Mouse (Mus musculus) heart, embryonic 12.5 days (tissue): ENCODE measurements around the gene Ccdc141. TPM values are rescaled to one million over a fixed set of nuclear protein-coding genes. Genes with fewer than 3 reads are reported as not detected.

Experiments
- ATAC-seq: fragments of 200-750 bp; cut with Nextera tagmentation; 2 replicates; pipeline ENCODE4 v1.8.0; 2017; ENCODE audit warnings: moderate TSS enrichment, moderate library complexity; ENCODE audit not compliant: insufficient number of reproducible peaks, low FRiP score
- H3K27ac ChIP-seq: fragments of 300-500 bp; sonication (generic); 2 replicates; pipeline ENCODE4 v1.5.1; 2016; ENCODE audit warnings: mild to moderate bottlenecking, moderate library complexity; ENCODE audit not compliant: poor library complexity, severe bottlenecking
- H3K27me3 ChIP-seq: fragments of 300-500 bp; sonication (generic); replicated peaks from 2 replicates; pipeline ENCODE4 v1.6.1; 2016; ENCODE audit warnings: mild to moderate bottlenecking, moderate library complexity
- H3K36me3 ChIP-seq: fragments of 300-500 bp; sonication (generic); 2 replicates; pipeline ENCODE4 v1.6.1; 2016; ENCODE audit warnings: mild to moderate bottlenecking, moderate library complexity
- H3K4me1 ChIP-seq: fragments of 300-500 bp; sonication (generic); replicated peaks from 2 replicates; pipeline ENCODE4 v1.6.1; 2016; ENCODE audit warnings: mild to moderate bottlenecking
- H3K4me2 ChIP-seq: fragments of 300-500 bp; sonication (generic); 2 replicates; pipeline ENCODE4 v1.6.1; 2016; ENCODE audit warnings: mild to moderate bottlenecking, moderate library complexity
- H3K4me3 ChIP-seq: fragments of 300-500 bp; sonication (generic); 2 replicates; pipeline ENCODE4 v1.5.1; 2016; ENCODE audit warnings: mild to moderate bottlenecking
- H3K9ac ChIP-seq: fragments of 300-500 bp; sonication (generic); 2 replicates; pipeline ENCODE4 v1.6.1; 2016; ENCODE audit warnings: mild to moderate bottlenecking, moderate library complexity
- H3K9me3 ChIP-seq: fragments of 300-500 bp; sonication (generic); replicated peaks from 2 replicates; pipeline ENCODE4 v1.6.1; 2016; ENCODE audit warnings: mild to moderate bottlenecking, moderate library complexity
- WGBS: fragments of 180-500 bp; shearing (Covaris S2); methylation state at CpG from one replicate; pipeline ENCODE4 v1.1.7; 2016; 5-methylcytosine and 5-hydroxymethylcytosine counted together
- polyA plus RNA-seq: library from polyadenylated mRNA; unstranded; fragments of >200 nt; fragmentation: Nextera tagmentation; extraction: Ambion mirVana; gene quantifications from 2 replicates; pipeline ENCODE4 v1.2.1, GENCODE M21; 2016

Ccdc141 gene
- 191 and 206 TPM in 2 replicates for polyA plus RNA-seq

GRCm38 (mm10) chr2:77170633-77171105, at the start of gene Ccdc141:
Ccdc141 (minus strand) TSS chr2:77170636.
- H3K4me3 ChIP-seq: peak within 1 kb of the TSS; percentile 71
- no peaks in the 10 kb centered on the region for H3K9me3 ChIP-seq
- H3K36me3 ChIP-seq: peaks cover 25% of the 10 kb centered on the region
- WGBS: 5% methylated on average over 5 of the region's 6 CpGs
- H3K4me1 ChIP-seq: peaks cover 62% of the 10 kb centered on the region
- H3K27ac ChIP-seq: peak within 1 kb of the TSS; percentile 99
- ATAC-seq: no peak
- H3K27me3 ChIP-seq: no peaks in the 10 kb centered on the region
- peak within 1 kb of the TSS; percentile 80 for H3K4me2 ChIP-seq
- peak within 1 kb of the TSS; percentile 88 for H3K9ac ChIP-seq

- Histone ChIP-seq H3K4me1 (peaks cover 27% of the 10 kb centered on the region), H3K9me3 (no peaks in the 10 kb centered on the region), H3K27ac (0 out of 2 replicates have a peak overlapping the region, but pooled peaks have one; percentile 16), H3K4me3 (no peak overlapping the region), H3K9ac (no peak overlapping the region), H3K36me3 (peaks cover 10% of the 10 kb centered on the region; the same call in 1 of the 2 replicates), H3K27me3 (no peaks in the 10 kb centered on the region), H3K4me2 (peak overlapping the region; percentile 12; the same call in 1 of the 2 replicates)
- 33% methylated on average over 5 of the region's 5 CpGs for WGBS
- no peak for ATAC-seq
Measured at GRCm38 (mm10) chr2:77212885-77213284, 42.4 kb upstream of the Ccdc141 start.

- peaks cover 18% of the 10 kb centered on the region for H3K4me1 ChIP-seq
- no peaks in the 10 kb centered on the region for H3K9me3 ChIP-seq
- 0 out of 2 replicates have a peak, but pooled peaks cover 6% of the 10 kb centered on the region for H3K36me3 ChIP-seq
- H3K27me3 ChIP-seq: no peaks in the 10 kb centered on the region
- no peak overlapping the region for H3K27ac ChIP-seq
- WGBS: 86% methylated on average over 3 of the region's 3 CpGs
- no peak overlapping the region for H3K4me3 ChIP-seq
- no peak for ATAC-seq
- no peak overlapping the region for H3K9ac ChIP-seq
- H3K4me2 ChIP-seq: no peak overlapping the region
Measured at GRCm38 (mm10) chr2:77206951-77207350, 36.5 kb upstream of the Ccdc141 start.

GRCm38 (mm10) chr2:77203916-77204315, 33.5 kb upstream of the Ccdc141 start:
- H3K4me3 ChIP-seq: no peak overlapping the region
- no peaks in the 10 kb centered on the region for H3K27me3 ChIP-seq
- H3K4me2 ChIP-seq: no peak overlapping the region
- no peak overlapping the region for H3K27ac ChIP-seq
- H3K9me3 ChIP-seq: no peaks in the 10 kb centered on the region
- ATAC-seq: no peak
- H3K9ac ChIP-seq: no peak overlapping the region
- WGBS: 34% methylated on average over 2 of the region's 2 CpGs
- peaks cover 32% of the 10 kb centered on the region for H3K4me1 ChIP-seq
- 0 out of 2 replicates have a peak, but pooled peaks cover 3% of the 10 kb centered on the region for H3K36me3 ChIP-seq

- WGBS: 92% methylated on average over 1 of the region's 1 CpGs
- ATAC-seq: no peak
- Histone ChIP-seq H3K9me3 (no peaks in the 10 kb centered on the region), H3K4me1 (peaks cover 23% of the 10 kb centered on the region), H3K4me2 (no peak overlapping the region), H3K27ac (no peak overlapping the region), H3K9ac (no peak overlapping the region), H3K4me3 (no peak overlapping the region), H3K27me3 (no peaks in the 10 kb centered on the region), H3K36me3 (0 out of 2 replicates have a peak, but pooled peaks cover 5% of the 10 kb centered on the region)
Measured at GRCm38 (mm10) chr2:77201900-77202299, 31.5 kb upstream of the Ccdc141 start.

GRCm38 (mm10) chr2:77200958-77201614, 30.6 kb upstream of the Ccdc141 start:
- Histone ChIP-seq H3K9ac (no peak overlapping the region), H3K27me3 (no peaks in the 10 kb centered on the region), H3K4me3 (no peak overlapping the region), H3K36me3 (0 out of 2 replicates have a peak, but pooled peaks cover 5% of the 10 kb centered on the region), H3K9me3 (no peaks in the 10 kb centered on the region), H3K4me2 (peak overlapping the region; percentile 3; the same call in 1 of the 2 replicates), H3K4me1 (peaks cover 23% of the 10 kb centered on the region), H3K27ac (no peak overlapping the region)
- 67% methylated on average over 5 of the region's 5 CpGs for WGBS
- ATAC-seq: peak; percentile 87

GRCm38 (mm10) chr2:77200379-77200778, 29.9 kb upstream of the Ccdc141 start:
- no peak overlapping the region for H3K27ac ChIP-seq
- ATAC-seq: peak; percentile 63
- 75% methylated on average over 4 of the region's 4 CpGs for WGBS

GRCm38 (mm10) chr2:77198246-77198645, 27.8 kb upstream of the Ccdc141 start:
- 63% methylated on average over 5 of the region's 5 CpGs for WGBS
- peaks cover 23% of the 10 kb centered on the region for H3K4me1 ChIP-seq
- peaks cover 12% of the 10 kb centered on the region; the same call in 1 of the 2 replicates for H3K36me3 ChIP-seq

More at GRCm38 (mm10) chr2:77200379-77200778, 29.9 kb upstream of the Ccdc141 start:
- no peak overlapping the region for H3K9ac ChIP-seq
- H3K36me3 ChIP-seq: 0 out of 2 replicates have a peak, but pooled peaks cover 5% of the 10 kb centered on the region
- no peak overlapping the region for H3K4me2 ChIP-seq
- H3K4me1 ChIP-seq: peaks cover 23% of the 10 kb centered on the region
- no peak overlapping the region for H3K4me3 ChIP-seq
- H3K27me3 ChIP-seq: no peaks in the 10 kb centered on the region
- no peaks in the 10 kb centered on the region for H3K9me3 ChIP-seq

GRCm38 (mm10) chr2:77196819-77197218, 26.4 kb upstream of the Ccdc141 start:
- H3K27ac ChIP-seq: no peak overlapping the region
- no peak for ATAC-seq
- H3K36me3 ChIP-seq: peaks cover 13% of the 10 kb centered on the region; the same call in 1 of the 2 replicates
- no peak overlapping the region for H3K9ac ChIP-seq
- no peak overlapping the region for H3K4me3 ChIP-seq
- H3K4me2 ChIP-seq: no peak overlapping the region
- peaks cover 23% of the 10 kb centered on the region for H3K4me1 ChIP-seq
- no peaks in the 10 kb centered on the region for H3K27me3 ChIP-seq
- no peaks in the 10 kb centered on the region for H3K9me3 ChIP-seq
- WGBS: 82% methylated on average over 4 of the region's 4 CpGs

More at GRCm38 (mm10) chr2:77198246-77198645, 27.8 kb upstream of the Ccdc141 start:
- H3K27me3 ChIP-seq: no peaks in the 10 kb centered on the region
- no peak overlapping the region for H3K4me2 ChIP-seq
- no peak overlapping the region for H3K9ac ChIP-seq
- no peak overlapping the region for H3K4me3 ChIP-seq
- H3K27ac ChIP-seq: no peak overlapping the region
- H3K9me3 ChIP-seq: no peaks in the 10 kb centered on the region
- no peak for ATAC-seq

GRCm38 (mm10) chr2:77195056-77195455, 24.6 kb upstream of the Ccdc141 start:
- 82% methylated on average over 5 of the region's 5 CpGs for whole genome bisulfite sequencing
- H3K4me3 ChIP-seq: no peak overlapping the region

GRCm38 (mm10) chr2:77191811-77192210, 21.4 kb upstream of the Ccdc141 start:
- Histone ChIP-seq H3K27ac (no peak overlapping the region), H3K4me2 (no peak overlapping the region), H3K27me3 (no peaks in the 10 kb centered on the region), H3K4me1 (0 out of 2 replicates have a peak, but pooled peaks cover 2% of the 10 kb centered on the region), H3K9ac (no peak overlapping the region), H3K9me3 (no peaks in the 10 kb centered on the region), H3K4me3 (no peak overlapping the region), H3K36me3 (peaks cover 39% of the 10 kb centered on the region)
- ATAC-seq: no peak
- WGBS: 89% methylated on average over 3 of the region's 3 CpGs

More at GRCm38 (mm10) chr2:77195056-77195455, 24.6 kb upstream of the Ccdc141 start:
- no peaks in the 10 kb centered on the region for H3K27me3 ChIP-seq
- no peak overlapping the region for H3K27ac ChIP-seq
- no peak overlapping the region for H3K9ac ChIP-seq
- no peak overlapping the region for H3K4me2 ChIP-seq
- ATAC-seq: no peak
- H3K36me3 ChIP-seq: peaks cover 28% of the 10 kb centered on the region
- H3K9me3 ChIP-seq: no peaks in the 10 kb centered on the region
- H3K4me1 ChIP-seq: peaks cover 11% of the 10 kb centered on the region
